Mouse (Mus musculus) liver, embryonic 14.5 days (tissue): ENCODE measurements around the gene Cnr2. TPM values are rescaled to one million over a fixed set of nuclear protein-coding genes. Genes with fewer than 3 reads are reported as not detected.

Experiments used
- ATAC-seq: fragments of 200-750 bp; cut with Nextera tagmentation; 2 replicates; pipeline ENCODE4 v1.8.0; 2017; ENCODE audit warnings: moderate number of reproducible peaks, mild to moderate bottlenecking, moderate library complexity; ENCODE audit not compliant: insufficient read depth
- DNase-seq, 3 experiments: peaks; one replicate each; pipeline ENCODE4 v3.0.0-alpha.2; 2012 to 2013; ENCODE audit warnings: low read depth in 3 of 3, low spot score in 3 of 3
- H3K27ac ChIP-seq: fragments of 300-500 bp; sonication (generic); 2 replicates; pipeline ENCODE4 v1.5.1; 2014; ENCODE audit warnings: moderate library complexity, mild to moderate bottlenecking, control low read depth, inconsistent platforms
- H3K27me3 ChIP-seq: fragments of 300-500 bp; sonication (generic); 2 replicates; pipeline ENCODE4 v1.6.1; 2014; ENCODE audit warnings: mild to moderate bottlenecking, low read length, moderate library complexity; ENCODE audit not compliant: control insufficient read depth, insufficient read depth
- H3K36me3 ChIP-seq: fragments of 300-500 bp; sonication (generic); replicated peaks from 2 replicates; pipeline ENCODE4 v1.6.1; 2014; ENCODE audit warnings: low read depth; ENCODE audit not compliant: control insufficient read depth, insufficient read depth
- H3K4me1 ChIP-seq, 2 experiments: fragments of 200-500 bp in 1 of 2; fragments of 300-500 bp in 1 of 2; sonication (generic) in 1 of 2; replicated peaks; 2 replicates each; pipeline ENCODE4 v1.6.1; 2012 to 2014; ENCODE audit warnings: antibody characterized with exemption in 1 of 2, inconsistent platforms in 1 of 2, low read length in 1 of 2; ENCODE audit not compliant: control insufficient read depth in 2 of 2, insufficient read depth in 2 of 2
- H3K4me2 ChIP-seq: fragments of 300-500 bp; sonication (generic); 2 replicates; pipeline ENCODE4 v1.6.1; 2014; ENCODE audit warnings: low read depth, mild to moderate bottlenecking, control low read depth, moderate library complexity
- H3K4me3 ChIP-seq, 2 experiments: fragments of 200-500 bp in 1 of 2; fragments of 300-500 bp in 1 of 2; sonication (generic) in 1 of 2; 2 replicates each; pipeline ENCODE4 v1.5.1; 2012 to 2014; ENCODE audit warnings: low read depth in 2 of 2, low read length in 2 of 2, mild to moderate bottlenecking in 2 of 2, control low read depth in 1 of 2, inconsistent platforms in 1 of 2, moderate library complexity in 1 of 2; ENCODE audit not compliant: insufficient read depth in 1 of 2
- H3K9ac ChIP-seq: fragments of 300-500 bp; sonication (generic); replicated peaks from 2 replicates; pipeline ENCODE4 v1.6.1; 2014; ENCODE audit warnings: mild to moderate bottlenecking, control low read depth, moderate library complexity
- H3K9me3 ChIP-seq: fragments of 300-500 bp; sonication (generic); 2 replicates; pipeline ENCODE4 v1.6.1; 2016; ENCODE audit warnings: low read length, mixed read lengths; ENCODE audit not compliant: control insufficient read depth
- CTCF ChIP-seq: IDR thresholded peaks from 2 replicates; pipeline ENCODE4 v1.5.1; 2016; ENCODE audit warnings: antibody characterized with exemption, low read depth, control low read depth
- EP300 ChIP-seq: IDR thresholded peaks from 2 replicates; pipeline ENCODE4 v1.6.1; 2016; ENCODE audit warnings: antibody characterized with exemption, low read depth
- WGBS: fragments of 180-500 bp; shearing (Covaris S2); extraction: QIAGEN DNeasy Blood & Tissue Kit; methylation state at CpG from one replicate; pipeline ENCODE4 v1.1.7; 2014; ENCODE audit not compliant: insufficient replicate concordance; 5-methylcytosine and 5-hydroxymethylcytosine counted together
- polyA plus RNA-seq, 2 experiments: library from polyadenylated mRNA; depleted of rRNA in 1 of 2; stranded (reverse) in 1 of 2; unstranded in 1 of 2; fragments of >200 nt; fragmentation: Nextera tagmentation in 1 of 2; extraction: Ambion mirVana in 1 of 2; gene quantifications; 2 replicates each; pipeline versions ENCODE4 v1.2.1 to v1.2.3; 2012 to 2014

Gene Cnr2
- polyA plus RNA-seq, 2 experiments: 2.1 to 2.5 TPM

DNA sequence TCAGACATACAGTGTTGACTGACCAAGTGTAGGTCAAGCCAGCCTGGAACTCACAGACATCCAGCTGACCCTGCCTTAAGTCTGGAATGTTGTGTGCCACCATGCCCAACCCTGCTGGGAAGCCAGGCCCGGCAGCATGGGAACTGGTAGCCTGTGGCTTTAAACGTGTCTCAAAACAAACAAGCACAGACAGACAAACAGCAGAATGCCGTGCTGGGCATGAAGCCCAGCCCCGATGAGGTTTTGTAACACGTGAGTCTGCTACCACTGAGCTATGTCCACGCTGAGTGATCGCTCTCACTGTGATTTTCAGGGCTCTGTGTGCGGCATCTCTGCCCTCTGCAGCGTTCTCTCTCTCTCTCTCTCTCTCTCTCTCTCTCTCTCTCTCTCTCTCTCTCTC lies 60.7 kb downstream of the Cnr2 start:
- ATAC-seq (no peak), DNase-seq (no peak)
- WGBS: 80% methylated on average over 9 of the region's 9 CpGs
- H3K4me3 ChIP-seq: no peak overlapping the region
- no peak overlapping the region for H3K9ac ChIP-seq
- no peaks in the 10 kb centered on the region for H3K27me3 ChIP-seq
- TF ChIP-seq CTCF (no peak), EP300 (no peak)
- H3K4me2 ChIP-seq: no peak overlapping the region
- peaks cover 27% of the 10 kb centered on the region for H3K36me3 ChIP-seq
- no peaks in the 10 kb centered on the region; a peak in 1 of 4 replicates for H3K4me1 ChIP-seq
- no peak overlapping the region for H3K27ac ChIP-seq
- H3K9me3 ChIP-seq: 0 out of 2 replicates have a peak, but pooled peaks cover 2% of the 10 kb centered on the region

DNA sequence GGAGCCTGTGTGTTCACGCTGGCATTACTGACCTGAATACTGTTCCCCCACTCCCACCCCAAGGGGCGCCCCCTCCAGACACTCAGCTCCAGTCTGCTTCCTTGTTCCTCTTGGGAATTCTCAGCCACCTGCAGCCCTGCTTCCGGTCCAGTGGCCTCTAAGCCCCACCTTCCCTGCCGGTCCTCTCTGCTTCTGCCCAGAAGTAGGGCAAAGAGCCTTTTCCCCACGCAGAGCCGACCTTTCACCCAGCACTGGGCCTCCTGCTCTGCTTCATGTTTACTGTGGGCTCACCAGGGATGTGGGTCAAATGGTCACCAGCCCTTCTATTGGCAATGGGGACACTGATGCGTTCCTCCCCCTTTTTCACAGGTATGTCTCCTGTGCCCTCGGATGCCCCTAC lies 63.2 kb downstream of the Cnr2 start:
- no peak overlapping the region for H3K9ac ChIP-seq
- H3K4me3 ChIP-seq: no peak overlapping the region
- peaks cover 0 to 3% of the 10 kb centered on the region in 2 experiments for H3K4me1 ChIP-seq
- no peak for DNase-seq
- TF ChIP-seq EP300 (no peak), CTCF (no peak)
- no peaks in the 10 kb centered on the region for H3K9me3 ChIP-seq
- peak; percentile 14; the same call in 1 of the 2 replicates for ATAC-seq
- WGBS: 69% methylated on average over 8 of the region's 8 CpGs
- no peak overlapping the region for H3K27ac ChIP-seq
- no peaks in the 10 kb centered on the region for H3K27me3 ChIP-seq
- no peak overlapping the region; the same call in 1 of the 2 replicates for H3K4me2 ChIP-seq
- peaks cover 10% of the 10 kb centered on the region for H3K36me3 ChIP-seq

DNA sequence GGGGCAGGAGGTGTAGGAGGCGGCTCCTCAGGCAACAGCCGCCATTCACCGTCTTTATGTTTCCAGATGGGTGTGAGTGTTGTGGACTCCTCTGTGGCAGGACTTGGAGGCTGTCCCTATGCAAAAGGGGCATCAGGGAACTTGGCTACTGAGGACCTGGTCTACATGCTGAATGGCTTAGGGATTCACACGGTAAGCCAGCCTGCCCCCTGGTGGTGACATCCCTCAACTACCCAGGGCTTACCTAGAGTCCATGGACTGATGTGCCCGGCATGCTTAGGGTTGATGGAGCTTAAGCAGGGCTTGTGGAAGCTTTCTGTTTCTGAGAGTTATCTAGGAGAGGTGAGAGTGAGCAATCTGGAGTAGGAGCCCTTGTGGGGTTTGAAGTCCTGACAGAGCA lies 65.5 kb downstream of the Cnr2 start:
- Histone ChIP-seq H3K27ac (no peak overlapping the region), H3K36me3 (peaks cover 2% of the 10 kb centered on the region), H3K4me3 (no peak overlapping the region), H3K9ac (no peak overlapping the region), H3K27me3 (no peaks in the 10 kb centered on the region), H3K9me3 (no peaks in the 10 kb centered on the region), H3K4me2 (no peak overlapping the region), H3K4me1 (peaks cover 4 to 10% of the 10 kb centered on the region in 2 experiments)
- peak; percentile 69 to 75 (median 71) for DNase-seq
- 31% methylated on average over 5 of the region's 5 CpGs for WGBS
- ATAC-seq: no peak
- no peak for TF ChIP-seq EP300
- peak; percentile 99 for TF ChIP-seq CTCF

DNA sequence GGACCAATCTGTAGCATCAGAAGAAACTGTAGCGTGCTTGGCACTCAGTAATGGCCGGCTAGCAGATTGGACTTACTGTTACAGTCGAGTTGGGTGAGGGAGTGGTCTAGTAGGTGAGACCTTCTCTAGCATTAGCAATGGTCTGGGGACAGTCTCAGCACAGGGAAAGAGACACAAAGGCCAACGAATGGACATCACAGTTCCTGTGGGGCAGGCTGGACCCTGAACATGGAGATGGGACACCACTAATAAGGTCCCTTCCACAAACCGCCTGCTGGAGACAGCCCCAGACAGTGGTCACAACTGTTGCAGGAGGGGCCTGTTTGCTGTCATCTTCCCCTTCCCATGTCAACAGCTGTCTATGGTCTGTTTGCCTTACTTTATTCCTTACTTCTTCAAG lies 66.5 kb downstream of the Cnr2 start:
- Histone ChIP-seq H3K27me3 (no peaks in the 10 kb centered on the region), H3K4me1 (peaks cover 4 to 10% of the 10 kb centered on the region in 2 experiments), H3K4me3 (no peak overlapping the region), H3K9ac (no peak overlapping the region), H3K36me3 (no peaks in the 10 kb centered on the region; the same call in 1 of the 2 replicates), H3K9me3 (no peaks in the 10 kb centered on the region), H3K27ac (no peak overlapping the region), H3K4me2 (no peak overlapping the region)
- TF ChIP-seq CTCF (no peak), EP300 (no peak)
- ATAC-seq: no peak
- WGBS: 79% methylated on average over 5 of the region's 5 CpGs
- DNase-seq: no peak

DNA sequence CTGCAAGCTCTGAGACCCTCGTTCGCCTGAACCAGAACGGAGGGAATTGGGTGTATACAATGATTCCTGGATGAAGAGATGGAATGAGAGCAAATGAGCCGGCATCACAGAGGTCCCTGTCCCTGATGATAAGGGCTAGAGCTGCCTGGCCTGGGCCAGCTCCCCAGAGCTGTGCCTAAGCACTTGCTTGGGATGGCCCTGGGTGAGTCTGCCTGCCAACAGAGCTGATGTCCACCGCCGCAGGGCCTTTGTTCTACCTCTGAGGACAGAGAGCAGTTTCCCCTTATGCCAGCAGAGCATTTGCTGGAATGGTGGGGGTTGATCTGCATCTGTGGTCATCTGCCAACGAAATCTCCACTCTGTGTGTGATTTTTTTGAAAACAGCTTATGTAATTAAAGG lies 67.0 kb downstream of the Cnr2 start:
- Histone ChIP-seq H3K9ac (no peak overlapping the region; the same call in 1 of the 2 replicates), H3K9me3 (no peaks in the 10 kb centered on the region), H3K4me3 (no peak overlapping the region), H3K36me3 (peaks cover under 1% of the 10 kb centered on the region; the same call in 1 of the 2 replicates), H3K27ac (no peak overlapping the region), H3K4me1 (peaks cover 4 to 10% of the 10 kb centered on the region in 2 experiments), H3K27me3 (no peaks in the 10 kb centered on the region), H3K4me2 (peak overlapping the region; percentile 99)
- TF ChIP-seq CTCF (no peak), EP300 (no peak)
- ATAC-seq: no peak
- 72% methylated on average over 7 of the region's 7 CpGs for WGBS
- no peak for DNase-seq
